ENCODE assay signal across 8 mouse cellular contexts in genomic region chr3:95134133-95134532, GRCm38 (mm10). TPM values are rescaled to one million over a fixed set of nuclear protein-coding genes. Genes with fewer than 3 reads are reported as not detected.
A peak's percentile ranks its signal among the peaks of the same experiment; 100 is the strongest.
DNase-seq lines count a peak whose midpoint lies in the region; ATAC-seq and TF ChIP-seq lines count a peak whose summit lies in the region.
"Not testable (repeated sequence)": the region's sequence is repeated elsewhere in the genome, so short reads cannot be mapped to it uniquely, and the experiment has no call there.

No protein-coding gene starts in this region.

- ATAC-seq in Patski: peak; percentile 23
- peak; percentile 40 for ATAC-seq in heart, embryonic 12.5 days (ENCODE audit: insufficient number of reproducible peaks, low FRiP score)
- ATAC-seq in hindbrain, embryonic 15.5 days (ENCODE audit: low FRiP score, low read depth): peak; percentile 49
- peak; percentile 60 for ATAC-seq in liver, embryonic 15.5 days (ENCODE audit: insufficient read depth)
- peak; percentile 70 for ATAC-seq in midbrain, embryonic 12.5 days (ENCODE audit: low FRiP score, low read depth)
- peak; percentile 65 for ATAC-seq in neural tube, embryonic 15.5 days (ENCODE audit: low FRiP score)

- not testable (repeated sequence) for TF ChIP-seq CTCF in Patski (IDR thresholded peaks at IDR 0.05); layer of hippocampus, adult 2 months (conservative IDR thresholded peaks at IDR 0.05)

- peaks cover 34% of the 10 kb centered on the region for H3K36me3 ChIP-seq in forebrain, embryonic 10.5 days (replicated peaks)
- peaks cover 25% of the 10 kb centered on the region for H3K36me3 ChIP-seq in heart, embryonic 12.5 days
- peaks cover 16% of the 10 kb centered on the region for H3K36me3 ChIP-seq in hindbrain, embryonic 15.5 days
- H3K36me3 ChIP-seq in liver, embryonic 15.5 days (replicated peaks): peaks cover 26% of the 10 kb centered on the region
- peaks cover 15% of the 10 kb centered on the region for H3K36me3 ChIP-seq in midbrain, embryonic 12.5 days
- peaks cover 18% of the 10 kb centered on the region for H3K36me3 ChIP-seq in neural tube, embryonic 15.5 days

- CTCF ChIA-PET in Patski (lab: Charles Lee): not testable (repeated sequence)

- not testable (repeated sequence) for H3K4me2 ChIP-seq in heart, embryonic 12.5 days; hindbrain, embryonic 15.5 days; liver, embryonic 15.5 days; midbrain, embryonic 12.5 days (replicated peaks); neural tube, embryonic 15.5 days

- H3K4me3 ChIP-seq in forebrain, embryonic 10.5 days: peak overlapping the region; percentile 78
- peak overlapping the region; percentile 85 for H3K4me3 ChIP-seq in heart, embryonic 12.5 days
- H3K4me3 ChIP-seq in hindbrain, embryonic 15.5 days: peak overlapping the region; percentile 54; the same call in 1 of the 2 replicates
- H3K4me3 ChIP-seq in layer of hippocampus, adult 2 months: peak overlapping the region; percentile 63
- H3K4me3 ChIP-seq in liver, embryonic 15.5 days (replicated peaks): peak overlapping the region; percentile 71
- peak overlapping the region; percentile 68 for H3K4me3 ChIP-seq in midbrain, embryonic 12.5 days
- H3K4me3 ChIP-seq in neural tube, embryonic 15.5 days (replicated peaks): peak overlapping the region; percentile 71; the same call in 1 of the 2 replicates

- not testable (repeated sequence) for H3K9ac ChIP-seq in heart, embryonic 12.5 days; hindbrain, embryonic 15.5 days; liver, embryonic 15.5 days; midbrain, embryonic 12.5 days (replicated peaks); neural tube, embryonic 15.5 days (replicated peaks)

- not testable (repeated sequence) for H3K9me3 ChIP-seq in forebrain, embryonic 10.5 days; heart, embryonic 12.5 days (replicated peaks); hindbrain, embryonic 15.5 days; liver, embryonic 15.5 days (replicated peaks); midbrain, embryonic 12.5 days; neural tube, embryonic 15.5 days (replicated peaks)

- POLR2A ChIA-PET in Patski (lab: Charles Lee): not testable (repeated sequence)

- H3K4me1 ChIP-seq in forebrain, embryonic 10.5 days: peaks cover 29% of the 10 kb centered on the region
- H3K4me1 ChIP-seq in heart, embryonic 12.5 days (replicated peaks): peaks cover 19% of the 10 kb centered on the region
- peaks cover 23% of the 10 kb centered on the region for H3K4me1 ChIP-seq in hindbrain, embryonic 15.5 days (replicated peaks)
- peaks cover 31% of the 10 kb centered on the region for H3K4me1 ChIP-seq in liver, embryonic 15.5 days (replicated peaks)
- H3K4me1 ChIP-seq in midbrain, embryonic 12.5 days: peaks cover 16% of the 10 kb centered on the region
- H3K4me1 ChIP-seq in neural tube, embryonic 15.5 days: peaks cover 37% of the 10 kb centered on the region

- DNase-seq in Patski (ENCODE audit: low read depth, low spot score); forebrain, embryonic 10.5 days (ENCODE audit: extremely low spot score, low spot score); layer of hippocampus, adult 2 months (ENCODE audit: low spot score in 2 of 2): not testable (repeated sequence)

- not testable (repeated sequence) for H3K27me3 ChIP-seq in Patski; forebrain, embryonic 10.5 days (ENCODE audit: poor library complexity, severe bottlenecking); heart, embryonic 12.5 days (replicated peaks); hindbrain, embryonic 15.5 days; liver, embryonic 15.5 days; midbrain, embryonic 12.5 days; neural tube, embryonic 15.5 days (replicated peaks)

- WGBS in forebrain, embryonic 10.5 days: no CpG with 5 or more reads among the region's 12 CpGs
- no CpG with 5 or more reads among the region's 12 CpGs for WGBS in heart, embryonic 12.5 days
- no CpG with 5 or more reads among the region's 12 CpGs for WGBS in hindbrain, embryonic 15.5 days
- WGBS in liver, embryonic 15.5 days (ENCODE audit: insufficient replicate concordance): no CpG with 5 or more reads among the region's 12 CpGs
- WGBS in midbrain, embryonic 12.5 days: no CpG with 5 or more reads among the region's 12 CpGs
- WGBS in neural tube, embryonic 15.5 days: no CpG with 5 or more reads among the region's 12 CpGs

- in situ Hi-C loops in Patski (cut with MboI; ENCODE audit: low pct_unique_long_range_greater_than_20kb): not testable (repeated sequence)

- not testable (repeated sequence) for H3K27ac ChIP-seq in forebrain, embryonic 10.5 days; heart, embryonic 12.5 days (ENCODE audit: poor library complexity, severe bottlenecking); hindbrain, embryonic 15.5 days (replicated peaks); layer of hippocampus, adult 2 months; liver, embryonic 15.5 days (replicated peaks); midbrain, embryonic 12.5 days (replicated peaks); neural tube, embryonic 15.5 days (replicated peaks)

RNA-seq across cellular contexts. Expression of gene Lysmd1, which starts 0.2 kb away (rescaled TPM):
- polyA plus RNA-seq in Patski (2021): 16.6 TPM
- polyA plus RNA-seq in forebrain, embryonic 10.5 days (2016; fragmentation: Nextera tagmentation; extraction: Ambion mirVana): 12.6 and 13.3 TPM in 2 replicates
- 8.1 and 9.1 TPM in 2 replicates for polyA plus RNA-seq in heart, embryonic 12.5 days (2016; fragmentation: Nextera tagmentation; extraction: Ambion mirVana)
- polyA plus RNA-seq in hindbrain, embryonic 15.5 days (2015; fragmentation: Nextera tagmentation; extraction: Ambion mirVana): 42.7 and 45.0 TPM in 2 replicates
- total RNA-seq in layer of hippocampus, adult 2 months (2021): 10 to 100 TPM; 16.4 to 16.7 TPM
- polyA plus RNA-seq in liver, embryonic 15.5 days (2015; fragmentation: Nextera tagmentation; extraction: Ambion mirVana): 7.1 and 8.3 TPM in 2 replicates
- polyA plus RNA-seq in midbrain, embryonic 12.5 days (2016; fragmentation: Nextera tagmentation; extraction: Ambion mirVana): 22.5 and 24.4 TPM in 2 replicates
- 38.1 and 46.0 TPM in 2 replicates for polyA plus RNA-seq in neural tube, embryonic 15.5 days (2015; fragmentation: Nextera tagmentation; extraction: Ambion mirVana)

RNA-seq across cellular contexts. Expression of gene Scnm1, which starts 0.3 kb away (rescaled TPM):
- 54.6 TPM for polyA plus RNA-seq in Patski (2021)
- polyA plus RNA-seq in forebrain, embryonic 10.5 days (2016; fragmentation: Nextera tagmentation; extraction: Ambion mirVana): 75.8 and 80.7 TPM in 2 replicates
- polyA plus RNA-seq in heart, embryonic 12.5 days (2016; fragmentation: Nextera tagmentation; extraction: Ambion mirVana): 48.6 and 52.7 TPM in 2 replicates
- 84.0 and 88.6 TPM in 2 replicates for polyA plus RNA-seq in hindbrain, embryonic 15.5 days (2015; fragmentation: Nextera tagmentation; extraction: Ambion mirVana)
- 10 to 100 TPM; 50.4 to 57.5 TPM for total RNA-seq in layer of hippocampus, adult 2 months (2021)
- polyA plus RNA-seq in liver, embryonic 15.5 days (2015; fragmentation: Nextera tagmentation; extraction: Ambion mirVana): 25.6 and 26.1 TPM in 2 replicates
- 86.7 and 94.8 TPM in 2 replicates for polyA plus RNA-seq in midbrain, embryonic 12.5 days (2016; fragmentation: Nextera tagmentation; extraction: Ambion mirVana)
- polyA plus RNA-seq in neural tube, embryonic 15.5 days (2015; fragmentation: Nextera tagmentation; extraction: Ambion mirVana): 86.7 and 88.4 TPM in 2 replicates

RNA-seq across cellular contexts. Expression of gene Tnfaip8l2, which starts 8.0 kb away (rescaled TPM):
- polyA plus RNA-seq in Patski (2021): 0.63 TPM
- polyA plus RNA-seq in forebrain, embryonic 10.5 days (2016; fragmentation: Nextera tagmentation; extraction: Ambion mirVana): 1.4 and 1.5 TPM in 2 replicates
- polyA plus RNA-seq in heart, embryonic 12.5 days (2016; fragmentation: Nextera tagmentation; extraction: Ambion mirVana): 0.62 and 0.91 TPM in 2 replicates
- 3.9 and 4.2 TPM in 2 replicates for polyA plus RNA-seq in hindbrain, embryonic 15.5 days (2015; fragmentation: Nextera tagmentation; extraction: Ambion mirVana)
- 1 to 10 TPM; 2.5 to 2.7 TPM for total RNA-seq in layer of hippocampus, adult 2 months (2021)
- polyA plus RNA-seq in liver, embryonic 15.5 days (2015; fragmentation: Nextera tagmentation; extraction: Ambion mirVana): 9.3 and 9.8 TPM in 2 replicates
- 2.5 and 3.3 TPM in 2 replicates for polyA plus RNA-seq in midbrain, embryonic 12.5 days (2016; fragmentation: Nextera tagmentation; extraction: Ambion mirVana)
- 3.0 and 5.6 TPM in 2 replicates for polyA plus RNA-seq in neural tube, embryonic 15.5 days (2015; fragmentation: Nextera tagmentation; extraction: Ambion mirVana)

RNA-seq across cellular contexts. Expression of gene Tmod4, which starts 9.9 kb away (rescaled TPM):
- polyA plus RNA-seq in Patski (2021): 0.44 TPM
- 0.77 and 1.00 TPM in 2 replicates for polyA plus RNA-seq in forebrain, embryonic 10.5 days (2016; fragmentation: Nextera tagmentation; extraction: Ambion mirVana)
- 0.59 and 0.69 TPM in 2 replicates for polyA plus RNA-seq in heart, embryonic 12.5 days (2016; fragmentation: Nextera tagmentation; extraction: Ambion mirVana)
- 1.7 and 1.8 TPM in 2 replicates for polyA plus RNA-seq in hindbrain, embryonic 15.5 days (2015; fragmentation: Nextera tagmentation; extraction: Ambion mirVana)
- under 1 TPM in 1 of 2 experiments, not detected in 1; 0.71 TPM for total RNA-seq in layer of hippocampus, adult 2 months (2021)
- 0.53 and 0.88 TPM in 2 replicates for polyA plus RNA-seq in liver, embryonic 15.5 days (2015; fragmentation: Nextera tagmentation; extraction: Ambion mirVana)
- polyA plus RNA-seq in midbrain, embryonic 12.5 days (2016; fragmentation: Nextera tagmentation; extraction: Ambion mirVana): 0.84 and 0.89 TPM in 2 replicates
- polyA plus RNA-seq in neural tube, embryonic 15.5 days (2015; fragmentation: Nextera tagmentation; extraction: Ambion mirVana): 1.3 and 1.5 TPM in 2 replicates

RNA-seq across cellular contexts. Expression of gene Vps72, which starts 23.3 kb away (rescaled TPM):
- polyA plus RNA-seq in Patski (2021): 120 TPM
- polyA plus RNA-seq in forebrain, embryonic 10.5 days (2016; fragmentation: Nextera tagmentation; extraction: Ambion mirVana): 275 and 276 TPM in 2 replicates
- polyA plus RNA-seq in heart, embryonic 12.5 days (2016; fragmentation: Nextera tagmentation; extraction: Ambion mirVana): 96.7 and 103 TPM in 2 replicates
- polyA plus RNA-seq in hindbrain, embryonic 15.5 days (2015; fragmentation: Nextera tagmentation; extraction: Ambion mirVana): 167 and 176 TPM in 2 replicates
- total RNA-seq in layer of hippocampus, adult 2 months (2021): 10 to 100 TPM; 43.5 to 46.1 TPM
- polyA plus RNA-seq in liver, embryonic 15.5 days (2015; fragmentation: Nextera tagmentation; extraction: Ambion mirVana): 31.4 and 36.6 TPM in 2 replicates
- 250 and 251 TPM in 2 replicates for polyA plus RNA-seq in midbrain, embryonic 12.5 days (2016; fragmentation: Nextera tagmentation; extraction: Ambion mirVana)
- polyA plus RNA-seq in neural tube, embryonic 15.5 days (2015; fragmentation: Nextera tagmentation; extraction: Ambion mirVana): 142 and 151 TPM in 2 replicates
